Mouse (Mus musculus) embryonic fibroblast, embryonic 13.5 days (primary cell): Measurements from ENCODE around the gene Zfp784.

Experiments used
- CTCF ChIP-seq: IDR thresholded peaks from 2 replicates; pipeline ENCODE4 v1.5.1; 2011; ENCODE audit warnings: mild to moderate bottlenecking, control low read depth, low read length, moderate library complexity, borderline replicate concordance; ENCODE audit not compliant: insufficient read depth
- POLR2A ChIP-seq: IDR thresholded peaks from 2 replicates; pipeline ENCODE4 v1.6.1; 2011; ENCODE audit warnings: low read depth, mild to moderate bottlenecking, control low read depth, low read length, moderate library complexity

- no peak for TF ChIP-seq CTCF
- TF ChIP-seq POLR2A = no peak
Observed at GRCm38 (mm10) chr7:4993347-4993998, 44.8 kb downstream of the Zfp784 start.
